Mouse (Mus musculus) gastrocnemius, postnatal 4 days (tissue): Measurements from ENCODE around the gene Cep95. TPM values are rescaled to one million over a fixed set of nuclear protein-coding genes. Genes with fewer than 3 reads are reported as not detected.
"Not testable (repeated sequence)": the region's sequence is repeated elsewhere in the genome, so short reads cannot be mapped to it uniquely, and the experiment has no call there.

Source experiments
- DNase-seq, 2 experiments: peaks; one replicate each; pipeline ENCODE4 v3.0.0; 2021 to 2022; ENCODE audit warnings: low spot score in 2 of 2, mixed read lengths in 2 of 2
- total RNA-seq, 2 experiments: library from RNA; stranded (reverse); gene quantifications; 2 replicates each; pipeline ENCODE4 v1.2.3; 2021

Gene Cep95
- total RNA-seq, 2 experiments from 2014 or later = 8.9 to 12.5 TPM

GRCm38 (mm10) chr11:106773061-106773460 lies 16.0 kb upstream of the Cep95 start:
- DNase-seq = no peak

GRCm38 (mm10) chr11:106776960-106777359 lies 12.1 kb upstream of the Cep95 start:
- no peak for DNase-seq

- no peak for DNase-seq
Measured at GRCm38 (mm10) chr11:106777395-106777794, 11.7 kb upstream of the Cep95 start.

GRCm38 (mm10) chr11:106778132-106778531 lies 10.9 kb upstream of the Cep95 start:
- no peak for DNase-seq

- no peak for DNase-seq
Measured at GRCm38 (mm10) chr11:106778589-106779387, 10.3 kb upstream of the Cep95 start.

GRCm38 (mm10) chr11:106779388-106780088 lies 9.5 kb upstream of the Cep95 start, which contains the start of gene Polg2:
Gene Polg2 (minus strand): TSS chr11:106779537.
- DNase-seq = peak; percentile 80 to 91

GRCm38 (mm10) chr11:106780089-106780425 lies 9.0 kb upstream of the Cep95 start:
- no peak for DNase-seq

- no peak for DNase-seq
Measured at GRCm38 (mm10) chr11:106780590-106781220, 8.3 kb upstream of the Cep95 start.

GRCm38 (mm10) chr11:106782271-106782670 lies 6.8 kb upstream of the Cep95 start:
- DNase-seq = not testable (repeated sequence)

- DNase-seq = no peak
Measured at GRCm38 (mm10) chr11:106782841-106783764, 5.9 kb upstream of the Cep95 start.

GRCm38 (mm10) chr11:106784476-106784875 lies 4.6 kb upstream of the Cep95 start:
- DNase-seq = no peak

- DNase-seq = no peak
Measured at GRCm38 (mm10) chr11:106785043-106785442, 4.0 kb upstream of the Cep95 start.

- peak; percentile 94 to 95 for DNase-seq
Measured at GRCm38 (mm10) chr11:106787131-106788025, 1.7 kb upstream of the Cep95 start.

- DNase-seq = peak; percentile 100
Measured at GRCm38 (mm10) chr11:106788026-106788774, 852 bp upstream of the Cep95 start.

- DNase-seq = no peak
Measured at GRCm38 (mm10) chr11:106789649-106790048, 597 bp downstream of the Cep95 start.

GRCm38 (mm10) chr11:106793846-106794245 lies 4.8 kb downstream of the Cep95 start:
- DNase-seq = no peak

- no peak for DNase-seq
Measured at GRCm38 (mm10) chr11:106795679-106796078, 6.6 kb downstream of the Cep95 start.

GRCm38 (mm10) chr11:106802069-106802627 lies 13.1 kb downstream of the Cep95 start:
- no peak for DNase-seq

GRCm38 (mm10) chr11:106807442-106807841 lies 18.4 kb downstream of the Cep95 start:
- DNase-seq = not testable (repeated sequence)
